Mouse (Mus musculus): ENCODE data around the gene Rtel1.

DNA sequence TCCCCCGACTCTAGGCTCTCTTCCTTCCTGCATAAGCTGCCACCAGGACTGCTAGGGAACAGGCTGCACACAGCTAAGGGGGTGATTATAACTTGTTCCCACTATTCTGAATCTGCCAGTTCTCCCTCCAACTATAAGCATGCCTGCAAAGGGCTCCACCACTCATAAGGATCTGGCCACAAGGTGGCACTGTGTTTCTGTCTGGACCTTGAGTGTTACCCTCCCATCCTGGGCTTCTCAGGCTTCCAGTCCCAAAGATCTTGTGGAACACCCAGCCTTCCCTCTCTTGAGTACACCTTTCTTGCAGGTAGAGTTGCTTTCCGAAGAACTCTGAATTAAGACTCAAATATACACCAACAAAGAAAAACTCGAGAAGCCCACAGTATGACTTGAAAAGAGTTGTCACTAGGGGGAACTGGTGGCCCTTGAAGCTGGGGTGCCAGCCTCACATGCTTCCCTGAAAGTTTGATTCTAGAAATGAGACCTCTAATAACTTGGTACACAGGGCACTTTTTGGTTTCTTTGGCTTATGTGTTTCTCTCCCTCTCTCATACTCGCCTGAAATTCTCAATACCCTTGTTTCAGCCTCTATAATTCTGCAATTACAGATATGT lies 73.2 kb downstream of the Rtel1 start:
- TF ChIP-seq POLR2A (IDR thresholded peaks at IDR 0.05; ENCODE audit: borderline replicate concordance, extremely low read depth, low read depth, low read length) (no peak), CTCF (IDR thresholded peaks at IDR 0.05; ENCODE audit: insufficient read depth, low read length) (peak; percentile 91)
